ENCODE assay signal across 9 mouse cellular contexts in the genomic region with DNA sequence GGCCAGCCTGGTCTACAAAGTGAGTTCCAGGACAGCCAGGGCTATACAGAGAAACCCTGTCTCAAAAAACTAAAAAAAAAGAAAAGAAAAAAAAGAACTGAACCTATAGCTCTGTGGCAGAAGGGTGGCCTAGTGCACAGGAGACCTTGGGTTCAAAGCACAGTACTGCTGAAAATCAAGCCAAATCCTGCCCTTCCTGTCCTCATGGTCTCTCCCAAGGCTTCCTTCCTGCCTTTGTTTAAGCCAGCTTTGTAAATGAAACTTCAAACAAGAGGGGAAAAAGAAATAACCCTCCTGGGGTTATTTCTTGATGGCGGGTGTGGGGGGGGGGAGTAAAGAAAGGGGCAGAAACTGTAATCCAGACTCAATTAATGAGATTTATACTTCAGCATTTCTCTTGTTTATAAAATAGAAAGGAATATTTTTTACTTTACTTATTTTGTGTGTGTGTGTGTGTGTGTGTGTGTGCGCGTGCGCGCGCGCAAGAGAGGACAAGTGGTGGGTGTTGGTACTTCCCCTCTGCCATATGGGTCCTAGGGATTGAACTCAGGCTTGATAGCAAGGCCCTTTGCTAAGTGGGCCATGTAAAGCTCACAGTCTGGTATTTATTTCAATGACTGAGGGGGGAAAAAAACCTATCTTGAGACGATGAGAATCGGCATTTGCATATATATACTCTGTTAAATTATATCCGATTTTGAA. TPM values are rescaled to one million over a fixed set of nuclear protein-coding genes. Genes with fewer than 3 reads are reported as not detected.
DNase-seq lines count a peak whose midpoint lies in the region; ATAC-seq and TF ChIP-seq lines count a peak whose summit lies in the region.
"Had no signal": no experiment of that assay in that cellular context is flagged by ENCODE, and none has a peak within 500 bp of the region (broad histone marks: within the 10 kb centered on the region; RNA-seq: fewer than 3 reads in every experiment).

No protein-coding gene starts in this region.

- H3K79me2 ChIP-seq in myocyte (ENCODE audit: control insufficient read depth, insufficient read depth) = peaks cover 23% of the 10 kb centered on the region

- no peaks in the 10 kb centered on the region for H3K27me3 ChIP-seq in neural tube, embryonic 12.5 days (replicated peaks)
- no peaks in the 10 kb centered on the region for H3K27me3 ChIP-seq in neural tube, embryonic 15.5 days (replicated peaks)
- no peaks in the 10 kb centered on the region for H3K27me3 ChIP-seq in kidney, embryonic 16.5 days (ENCODE audit: insufficient read depth, low read length)
- H3K27me3 ChIP-seq in myocyte (ENCODE audit: control insufficient read depth, insufficient read depth, insufficient read length) = no peaks in the 10 kb centered on the region
- H3K27me3 ChIP-seq: forebrain, embryonic 13.5 days had no signal

- peak overlapping the region; percentile 64; the same call in 1 of the 2 replicates for H3K4me2 ChIP-seq in neural tube, embryonic 12.5 days (replicated peaks)
- no peak overlapping the region for H3K4me2 ChIP-seq in neural tube, embryonic 15.5 days
- peak overlapping the region; percentile 91; the same call in 1 of the 2 replicates for H3K4me2 ChIP-seq in kidney, embryonic 16.5 days (replicated peaks; ENCODE audit: low read depth, low read length)
- peak overlapping the region; percentile 89 for H3K4me2 ChIP-seq in myocyte (ENCODE audit: low read depth)

- intact Hi-C loops in heart, postnatal 25 days (cut with DNase I) = no loop called here

- ATAC-seq in neural tube, embryonic 12.5 days (ENCODE audit: low FRiP score, low read depth) = no peak
- ATAC-seq in neural tube, embryonic 15.5 days (ENCODE audit: low FRiP score) = no peak
- no peak for ATAC-seq in kidney, embryonic 16.5 days (ENCODE audit: low FRiP score, low TSS enrichment)

- H3K36me3 ChIP-seq in neural tube, embryonic 12.5 days = no peaks in the 10 kb centered on the region
- H3K36me3 ChIP-seq in neural tube, embryonic 15.5 days = no peaks in the 10 kb centered on the region
- peaks cover 4% of the 10 kb centered on the region; the same call in 1 of the 2 replicates for H3K36me3 ChIP-seq in kidney, embryonic 16.5 days (ENCODE audit: insufficient read depth, low read length)
- H3K36me3 ChIP-seq in myocyte (ENCODE audit: control insufficient read depth, insufficient read depth) = no peaks in the 10 kb centered on the region

- no peak overlapping the region for H3K9ac ChIP-seq in neural tube, embryonic 12.5 days
- H3K9ac ChIP-seq in neural tube, embryonic 15.5 days (replicated peaks) = no peak overlapping the region; the same call in 1 of the 2 replicates
- H3K9ac ChIP-seq in kidney, embryonic 16.5 days (replicated peaks; ENCODE audit: low read length) = no peak overlapping the region

- peak; percentile 95 for DNase-seq in heart, adult 11 months
- no peak for DNase-seq in heart, postnatal 25 days (ENCODE audit: low spot score)
- no peak for DNase-seq in natural killer cell, adult 2 months (ENCODE audit: low spot score in 2 of 2)
- no peak for DNase-seq in cerebellum, adult 9-11 months

- 0 out of 2 replicates have a peak, but pooled peaks cover 3% of the 10 kb centered on the region for H3K9me3 ChIP-seq in neural tube, embryonic 12.5 days
- H3K9me3 ChIP-seq in neural tube, embryonic 15.5 days (replicated peaks) = no peaks in the 10 kb centered on the region
- H3K9me3 ChIP-seq in kidney, embryonic 16.5 days (ENCODE audit: low read length) = no peaks in the 10 kb centered on the region

- TF ChIP-seq POLR2A in myocyte (IDR thresholded peaks at IDR 0.05; ENCODE audit: insufficient read length, low read depth) = no peak

- H3K27ac ChIP-seq in neural tube, embryonic 12.5 days = no peak overlapping the region
- H3K27ac ChIP-seq in neural tube, embryonic 15.5 days (replicated peaks) = no peak overlapping the region
- H3K27ac ChIP-seq in kidney, embryonic 16.5 days (ENCODE audit: low read length) = peak overlapping the region; percentile 97; the same call in 1 of the 2 replicates

- no peak overlapping the region for H3K4me3 ChIP-seq in neural tube, embryonic 12.5 days
- no peak overlapping the region for H3K4me3 ChIP-seq in neural tube, embryonic 15.5 days (replicated peaks)
- H3K4me3 ChIP-seq in kidney, embryonic 16.5 days (ENCODE audit: low read length) = no peak overlapping the region
- H3K4me3 ChIP-seq in myocyte = peak overlapping the region; percentile 64

- H3K4me1 ChIP-seq in neural tube, embryonic 12.5 days = 0 out of 2 replicates have a peak, but pooled peaks cover 4% of the 10 kb centered on the region
- peaks cover 7% of the 10 kb centered on the region for H3K4me1 ChIP-seq in neural tube, embryonic 15.5 days
- peaks cover 11% of the 10 kb centered on the region for H3K4me1 ChIP-seq in kidney, embryonic 16.5 days (ENCODE audit: insufficient read depth, low read length)

- WGBS in neural tube, embryonic 12.5 days = 93% methylated on average over 10 of the region's 10 CpGs
- 89% methylated on average over 10 of the region's 10 CpGs for WGBS in neural tube, embryonic 15.5 days
- 87% methylated on average over 10 of the region's 10 CpGs for WGBS in kidney, embryonic 16.5 days

- H3ac ChIP-seq in myocyte (ENCODE audit: control insufficient read depth, insufficient read length) = no peak overlapping the region

TF ChIP-seq in myocyte, 11 proteins besides CTCF, POLR2A, EP300 and RAD21:
- TF ChIP-seq MYOG (IDR thresholded peaks at IDR 0.05; ENCODE audit: control insufficient read depth in 1 of 3, insufficient read depth in 1 of 3, insufficient read length in 2 of 3, low read depth in 2 of 3) (no peak), E2F4 (IDR thresholded peaks at IDR 0.05; ENCODE audit: insufficient read depth) (no peak), MYOD1 (IDR thresholded peaks at IDR 0.05; ENCODE audit: control insufficient read depth in 1 of 3, insufficient read length in 2 of 3, low read depth in 2 of 3) (no peak), TCF3 (IDR thresholded peaks at IDR 0.05; ENCODE audit: insufficient read length, low read depth) (no peak), REST (IDR thresholded peaks at IDR 0.05; ENCODE audit: insufficient read depth, insufficient read length) (no peak), TCF12 (IDR thresholded peaks at IDR 0.05; ENCODE audit: insufficient read depth, poor library complexity, severe bottlenecking) (no peak), MAX (IDR thresholded peaks at IDR 0.05; ENCODE audit: low read depth) (no peak), USF1 (IDR thresholded peaks at IDR 0.05; ENCODE audit: low read depth) (no peak), SRF (IDR thresholded peaks at IDR 0.05; ENCODE audit: control insufficient read depth, insufficient read length, low read depth) (no peak), CEBPB (IDR thresholded peaks at IDR 0.05; ENCODE audit: insufficient read depth, poor library complexity, severe bottlenecking) (no peak), POLR2AphosphoS2 (IDR thresholded peaks at IDR 0.05; ENCODE audit: insufficient read length, low read depth) (no peak)

RNA-seq across cellular contexts. Expression of a gene that starts 1.4 kb away (rescaled TPM):
- 10 to 100 TPM; 32.6 to 33.2 TPM for total RNA-seq in heart, postnatal 25 days (2021)
- 5.1 and 6.3 TPM in 2 replicates for polyA plus RNA-seq in neural tube, embryonic 12.5 days (2016; fragmentation: Nextera tagmentation; extraction: Ambion mirVana)
- 8.6 and 11.1 TPM in 2 replicates for polyA plus RNA-seq in neural tube, embryonic 15.5 days (2015; fragmentation: Nextera tagmentation; extraction: Ambion mirVana)
- polyA plus RNA-seq in kidney, embryonic 16.5 days (2015; fragmentation: Nextera tagmentation; extraction: Ambion mirVana) = 8.9 and 9.9 TPM in 2 replicates
- polyA plus RNA-seq in myocyte (2012; fragmentation: generic; extraction: Trizol) = 6.5 TPM

RNA-seq across cellular contexts. Expression of a gene that starts 24.9 kb away (rescaled TPM):
- total RNA-seq in heart, postnatal 25 days (2021) = 100 to 1,000 TPM; 166 to 177 TPM
- 221 and 226 TPM in 2 replicates for polyA plus RNA-seq in neural tube, embryonic 12.5 days (2016; fragmentation: Nextera tagmentation; extraction: Ambion mirVana)
- polyA plus RNA-seq in neural tube, embryonic 15.5 days (2015; fragmentation: Nextera tagmentation; extraction: Ambion mirVana) = 346 and 374 TPM in 2 replicates
- polyA plus RNA-seq in kidney, embryonic 16.5 days (2015; fragmentation: Nextera tagmentation; extraction: Ambion mirVana) = 362 and 371 TPM in 2 replicates
- polyA plus RNA-seq in myocyte (2012; fragmentation: generic; extraction: Trizol) = 251 TPM
